Mouse (Mus musculus) right cerebral cortex, postnatal 10 days (tissue): ENCODE results near the gene Ogdh.

Experiments used
- DNase-seq, 2 experiments: peaks; one replicate each; pipeline ENCODE4 v3.0.0; 2021; ENCODE audit warnings: low spot score in 2 of 2

Ogdh gene

DNA sequence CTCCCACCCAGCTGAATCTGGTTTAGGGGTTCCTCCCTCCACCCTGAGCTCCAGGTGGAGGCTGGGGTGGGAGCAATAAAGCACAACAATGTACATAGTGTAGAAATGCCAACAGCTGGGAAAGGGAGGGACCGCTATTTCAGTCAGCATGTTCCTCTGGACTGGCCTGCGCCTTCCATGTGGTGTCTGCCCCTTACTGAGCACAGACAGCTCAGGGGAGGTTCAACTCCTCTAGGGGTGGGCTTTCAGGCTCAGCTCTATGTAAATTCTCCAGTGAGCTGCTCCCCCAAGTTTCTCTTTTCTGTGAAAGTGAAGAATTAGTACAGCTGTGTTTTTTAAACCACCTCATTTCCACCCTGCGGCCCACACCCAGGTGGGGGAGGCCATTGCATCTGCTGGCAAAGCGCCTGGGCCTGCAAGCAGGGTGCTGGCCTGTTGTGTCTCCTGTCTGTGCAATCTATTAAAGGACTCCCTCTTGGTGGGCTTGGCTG, 114.2 kb downstream of the Ogdh start:
- peak; percentile 32 to 44 for DNase-seq
